Mouse (Mus musculus) left cerebral cortex, postnatal 4 days (tissue): ENCODE data around the gene Ttc30a2. TPM values are rescaled to one million over a fixed set of nuclear protein-coding genes. Genes with fewer than 3 reads are reported as not detected.
"Not testable (repeated sequence)": the region's sequence is repeated elsewhere in the genome, so short reads cannot be mapped to it uniquely, and the experiment has no call there.

ENCODE experiments used
- DNase-seq: peaks from one replicate; pipeline ENCODE4 v3.0.0-alpha.2; 2022
- intact Hi-C: fragments of 180-260 bp; cut with DNase I; formaldehyde crosslinking; loops from one replicate; pipeline ENCODE4 v1.15.1; 2025
- total RNA-seq, 2 experiments: library from RNA; stranded (reverse); gene quantifications; 2 replicates each; pipeline ENCODE4 v1.2.3; 2021

Gene Ttc30a2
- total RNA-seq, 2 experiments from 2014 or later, result 0.66 to 0.81 TPM

- intact Hi-C loops, result not testable (repeated sequence)
- peak; percentile 81 for DNase-seq
Observed at GRCm38 (mm10) chr2:75981440-75982081, 3.6 kb upstream of the Ttc30a2 start, which contains the start of gene Ttc30a1. Ttc30a1 (minus strand) TSS chr2:75981967.

- intact Hi-C loops, DNase-seq: not testable (repeated sequence)
Observed at GRCm38 (mm10) chr2:75980933-75981439, 3.0 kb upstream of the Ttc30a2 start.

- DNase-seq, intact Hi-C loops: not testable (repeated sequence)
Observed at GRCm38 (mm10) chr2:75976070-75976469, 1.9 kb downstream of the Ttc30a2 start.

- DNase-seq, result no peak
- intact Hi-C loops, result no loop called here
Observed at GRCm38 (mm10) chr2:75974131-75974530, 3.8 kb downstream of the Ttc30a2 start.

GRCm38 (mm10) chr2:75964972-75965371 is 13.0 kb downstream of the Ttc30a2 start:
- intact Hi-C loops, result loop anchor here (5.0 to 10.0 kb wide), 3 partner anchors 83 to 358 kb away; no protein-coding TSS in a partner anchor
- DNase-seq, result peak; percentile 70

DNA sequence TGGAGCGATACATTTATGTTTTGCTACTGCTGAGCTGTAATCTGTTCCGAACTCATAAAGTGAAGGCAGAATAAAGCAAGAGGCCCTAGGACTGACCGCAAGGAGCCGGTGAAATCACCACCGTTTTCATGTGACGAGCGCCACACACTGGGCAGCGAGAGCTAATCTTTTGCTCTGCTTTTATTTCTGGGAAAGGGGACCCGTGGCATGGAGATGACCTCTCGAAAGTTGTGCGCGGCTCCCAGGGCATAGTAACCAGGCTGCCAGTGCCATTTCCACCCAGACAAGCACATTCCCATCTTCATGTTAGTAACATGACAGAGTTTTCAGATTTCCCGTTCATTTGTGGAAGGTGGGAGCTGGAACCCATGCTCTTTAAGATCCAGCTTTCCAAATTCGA is 13.5 kb downstream of the Ttc30a2 start:
- DNase-seq, result peak; percentile 81
- intact Hi-C loops, result loop anchor here (5.0 to 10.0 kb wide), 2 partner anchors 82 to 180 kb away; no protein-coding TSS in a partner anchor

DNA sequence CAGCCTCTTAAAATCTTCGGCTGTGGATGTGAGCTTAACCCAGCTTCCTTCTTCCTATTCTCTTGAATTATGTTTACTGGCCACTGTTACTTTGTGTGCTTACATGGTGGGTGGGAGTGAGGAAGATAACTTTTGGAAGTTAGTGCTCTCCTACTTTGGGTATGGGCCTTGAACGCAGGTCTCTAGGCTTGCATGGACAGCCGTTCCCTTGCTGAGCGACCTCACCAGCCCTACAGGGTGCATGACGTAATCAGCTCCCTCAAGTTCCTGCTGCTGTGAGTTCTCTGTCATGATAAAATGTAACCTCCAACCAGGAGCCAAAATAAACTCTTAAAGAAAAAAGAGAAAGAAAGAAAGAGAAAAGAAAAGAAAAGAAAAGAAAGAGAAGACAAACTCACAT is 13.9 kb downstream of the Ttc30a2 start:
- intact Hi-C loops, result loop anchor here (5.0 to 10.0 kb wide), 2 partner anchors 82 to 179 kb away; no protein-coding TSS in a partner anchor
- no peak for DNase-seq

DNA sequence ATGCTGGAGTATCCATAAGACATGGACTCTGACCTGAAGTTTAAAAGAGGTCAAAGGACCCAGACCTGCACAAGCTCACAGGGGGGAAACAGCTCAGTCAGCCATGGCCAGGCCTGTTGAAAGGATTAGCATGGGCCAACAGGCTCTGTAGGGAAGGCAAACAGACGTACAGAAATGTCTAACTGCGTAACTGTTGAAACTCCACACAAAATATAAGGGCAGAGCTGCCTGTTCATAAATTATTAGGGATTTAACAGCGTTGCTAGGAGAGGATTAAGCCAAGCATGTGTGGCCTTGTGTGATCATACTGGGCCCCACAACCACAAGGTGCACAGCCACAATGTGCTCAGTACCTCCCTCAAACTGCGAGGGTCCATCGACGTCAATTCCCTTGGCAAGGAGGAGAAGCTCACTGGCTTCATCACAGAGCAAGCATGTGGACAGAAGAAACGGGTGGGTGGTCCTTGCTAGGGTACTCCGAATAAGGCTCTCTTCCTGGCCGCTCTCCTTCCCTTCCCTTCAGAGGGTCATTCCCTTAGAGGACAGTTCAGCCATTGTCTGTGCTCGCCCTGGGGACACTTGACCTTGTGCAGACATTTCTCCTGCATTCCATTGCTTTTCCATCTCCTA is 14.6 kb downstream of the Ttc30a2 start:
- DNase-seq, result no peak
- intact Hi-C loops, result loop anchor here (5.0 to 10.0 kb wide), 2 partner anchors 81 to 179 kb away; no protein-coding TSS in a partner anchor

- DNase-seq, result peak; percentile 48
- intact Hi-C loops, result loop anchor here (5.0 to 10.0 kb wide), 2 partner anchors 78 to 176 kb away; no protein-coding TSS in a partner anchor
Observed at GRCm38 (mm10) chr2:75960366-75961330, 17.3 kb downstream of the Ttc30a2 start.

DNA sequence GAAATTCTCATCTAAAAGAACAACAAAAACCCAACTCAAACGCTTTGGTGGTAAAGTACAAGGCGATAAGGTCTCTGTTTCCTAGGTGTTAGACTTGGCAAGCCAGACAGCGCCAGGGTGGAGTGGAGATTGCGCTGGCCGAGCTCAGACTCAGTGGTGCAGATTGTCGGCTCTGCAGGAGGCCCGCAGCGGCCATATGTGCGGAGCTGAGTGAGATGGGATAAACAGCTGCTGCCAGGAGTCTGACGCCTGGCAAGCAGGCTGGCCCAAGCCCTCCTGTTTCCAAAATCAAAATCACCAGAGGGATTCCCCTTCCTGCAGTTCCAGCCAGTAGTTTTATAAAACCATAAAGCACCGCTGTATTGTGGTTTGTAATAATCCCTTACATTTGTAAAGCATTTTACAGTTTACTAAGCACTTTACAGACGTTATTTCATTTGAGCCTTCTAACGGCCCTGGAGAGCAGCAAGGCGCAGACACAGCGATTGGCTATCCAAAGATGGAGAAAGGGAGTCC is 18.1 kb downstream of the Ttc30a2 start:
- intact Hi-C loops, result loop anchor here (5.0 to 10.0 kb wide), 2 partner anchors 78 to 175 kb away; no protein-coding TSS in a partner anchor
- DNase-seq, result peak; percentile 90

- DNase-seq, result peak; percentile 70
- intact Hi-C loops, result no loop called here
Observed at GRCm38 (mm10) chr2:75959183-75959849, 18.7 kb downstream of the Ttc30a2 start.

DNA sequence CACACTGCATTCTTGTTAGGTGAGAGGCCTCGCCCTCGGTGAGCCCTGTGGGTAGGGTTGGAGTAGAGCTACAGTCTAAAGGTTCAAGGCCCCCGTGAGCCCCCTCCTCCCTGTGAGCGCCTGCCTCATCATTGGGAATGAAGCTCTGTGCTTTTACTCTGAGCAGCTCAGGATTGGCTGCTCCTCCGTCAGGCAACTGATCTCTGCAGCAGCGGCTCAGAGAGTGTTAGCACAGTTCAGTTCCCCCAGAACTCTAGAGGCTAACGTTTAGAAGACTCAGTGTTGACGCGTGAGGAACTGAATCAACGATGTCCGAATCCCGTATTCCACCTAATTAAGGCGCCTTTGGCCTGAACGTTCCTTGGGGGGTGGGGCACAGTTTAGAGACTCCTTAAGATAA is 22.3 kb downstream of the Ttc30a2 start:
- intact Hi-C loops, result no loop called here

DNA sequence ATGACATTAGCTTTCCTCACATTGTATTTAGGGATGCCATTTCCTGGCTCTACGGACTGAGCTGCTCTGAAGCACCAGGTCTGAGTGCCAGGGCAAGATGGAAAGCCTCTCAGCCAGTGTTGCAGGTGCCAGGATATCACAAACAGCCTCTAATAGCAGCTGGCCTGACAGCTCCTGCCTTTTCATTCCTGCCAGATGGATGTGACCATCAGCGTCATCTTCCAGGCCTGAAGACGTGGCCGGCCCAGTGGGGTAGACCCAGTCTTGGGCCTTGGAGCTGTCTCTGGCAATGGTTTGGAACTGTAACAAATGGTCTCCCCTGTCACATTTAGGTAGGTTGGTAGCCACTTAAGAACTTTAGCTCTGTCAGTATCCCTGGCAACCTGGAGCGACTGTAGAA is 24.6 kb downstream of the Ttc30a2 start:
- intact Hi-C loops, result no loop called here
- DNase-seq, result peak; percentile 59

More for the DNA sequence above, 22.3 kb downstream of the Ttc30a2 start:
- no peak for DNase-seq

DNA sequence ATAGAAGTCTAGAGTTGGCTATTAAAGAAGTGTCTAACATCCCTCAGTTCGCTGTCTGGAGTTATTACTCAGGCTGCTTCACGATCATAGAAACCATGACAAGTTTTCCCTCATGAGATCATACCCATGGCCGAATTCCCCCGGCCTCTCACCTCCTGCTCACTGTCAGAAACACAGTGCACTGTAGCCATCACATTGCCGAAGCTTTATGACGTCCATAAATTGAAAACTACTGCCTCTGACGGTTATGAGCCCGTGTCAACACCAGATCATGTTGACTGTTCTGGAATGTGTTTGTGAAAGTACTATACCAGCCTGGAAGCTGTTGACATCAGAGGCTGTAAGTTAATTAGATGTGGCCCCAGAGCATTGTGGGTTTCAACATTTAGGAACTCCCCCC is 27.3 kb downstream of the Ttc30a2 start:
- DNase-seq, result no peak
- intact Hi-C loops, result no loop called here

GRCm38 (mm10) chr2:75938117-75939063 is 39.6 kb downstream of the Ttc30a2 start, which contains the start of gene Ttc30b:
Ttc30b (minus strand) TSS chr2:75938585.
- intact Hi-C loops, result no loop called here

DNA sequence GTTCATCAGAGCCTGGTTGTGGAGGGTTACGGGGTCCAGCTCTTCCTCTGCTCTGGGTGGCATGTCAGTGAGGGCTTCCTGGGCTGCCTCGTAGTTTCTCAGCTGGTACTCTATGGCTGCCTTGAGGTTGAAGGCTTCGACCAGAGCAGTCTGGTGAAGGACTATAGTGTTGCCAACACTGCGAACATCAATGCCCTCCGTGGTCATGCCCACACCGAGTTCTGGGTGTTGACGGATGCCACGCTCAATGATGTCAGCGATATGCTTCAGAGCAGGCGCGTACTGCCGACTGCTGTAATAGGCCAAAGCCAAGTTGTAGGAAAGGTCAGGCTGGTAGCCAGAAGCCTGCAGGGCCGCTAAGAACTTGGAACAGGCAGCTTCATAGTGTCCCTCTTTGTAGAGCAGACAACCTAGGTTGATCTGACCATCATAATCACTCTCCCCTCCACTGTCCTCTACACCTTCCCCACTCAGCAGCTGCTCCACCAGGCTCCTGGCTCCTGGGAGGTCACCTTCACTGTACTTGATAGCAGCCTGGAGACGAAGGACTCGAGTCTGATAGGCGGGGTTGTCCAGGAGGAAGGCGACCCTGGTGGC is 40.4 kb downstream of the Ttc30a2 start:
- intact Hi-C loops, result not testable (repeated sequence)
- DNase-seq, result peak; percentile 22

More at GRCm38 (mm10) chr2:75938117-75939063, 39.6 kb downstream of the Ttc30a2 start, which contains the start of gene Ttc30b:
- DNase-seq, result peak; percentile 75

DNA sequence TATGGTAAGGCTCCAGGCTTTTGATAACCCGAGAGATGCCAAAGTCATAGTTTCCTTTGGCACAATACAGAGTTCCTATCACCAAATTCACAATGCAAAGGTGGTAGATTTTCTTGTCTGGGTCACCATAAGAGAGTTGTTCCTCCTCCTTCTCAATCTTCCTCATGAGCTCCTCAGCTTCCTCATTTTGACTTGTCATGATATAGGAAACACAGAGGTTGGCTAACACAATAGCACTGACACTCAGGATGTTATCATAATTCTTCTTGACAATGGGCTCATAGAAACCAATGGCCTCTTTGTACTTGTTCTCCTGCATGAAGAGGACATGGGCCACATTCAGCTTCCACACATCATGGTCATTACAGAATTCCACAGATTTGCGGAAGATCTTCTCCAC is 41.3 kb downstream of the Ttc30a2 start:
- intact Hi-C loops, DNase-seq: not testable (repeated sequence)

- intact Hi-C loops, result no loop called here
- no peak for DNase-seq
Observed at GRCm38 (mm10) chr2:75933541-75933940, 44.4 kb downstream of the Ttc30a2 start.
